Comparison of ENCODE assay signal across 6 mouse cellular contexts in genomic region chr1:153408296-153408695, GRCm38 (mm10). TPM values are rescaled to one million over a fixed set of nuclear protein-coding genes. Genes with fewer than 3 reads are reported as not detected.
"Had no signal": no experiment of that assay in that cellular context is flagged by ENCODE, and none has a peak within 500 bp of the region (broad histone marks: within the 10 kb centered on the region; RNA-seq: fewer than 3 reads in every experiment).

No protein-coding gene starts in this region.

RNA-seq across cellular contexts. Expression of gene Shcbp1l, which starts 16.7 kb away (rescaled TPM):
- total RNA-seq: heart, postnatal 10 days; heart, postnatal 14 days; heart, postnatal 25 days; heart, postnatal 36 days; heart, postnatal 4 days; hematopoietic stem cell, adult 5-6 weeks had no signal
